Comparison of ENCODE assay signal across 25 mouse cellular contexts in the genomic region with DNA sequence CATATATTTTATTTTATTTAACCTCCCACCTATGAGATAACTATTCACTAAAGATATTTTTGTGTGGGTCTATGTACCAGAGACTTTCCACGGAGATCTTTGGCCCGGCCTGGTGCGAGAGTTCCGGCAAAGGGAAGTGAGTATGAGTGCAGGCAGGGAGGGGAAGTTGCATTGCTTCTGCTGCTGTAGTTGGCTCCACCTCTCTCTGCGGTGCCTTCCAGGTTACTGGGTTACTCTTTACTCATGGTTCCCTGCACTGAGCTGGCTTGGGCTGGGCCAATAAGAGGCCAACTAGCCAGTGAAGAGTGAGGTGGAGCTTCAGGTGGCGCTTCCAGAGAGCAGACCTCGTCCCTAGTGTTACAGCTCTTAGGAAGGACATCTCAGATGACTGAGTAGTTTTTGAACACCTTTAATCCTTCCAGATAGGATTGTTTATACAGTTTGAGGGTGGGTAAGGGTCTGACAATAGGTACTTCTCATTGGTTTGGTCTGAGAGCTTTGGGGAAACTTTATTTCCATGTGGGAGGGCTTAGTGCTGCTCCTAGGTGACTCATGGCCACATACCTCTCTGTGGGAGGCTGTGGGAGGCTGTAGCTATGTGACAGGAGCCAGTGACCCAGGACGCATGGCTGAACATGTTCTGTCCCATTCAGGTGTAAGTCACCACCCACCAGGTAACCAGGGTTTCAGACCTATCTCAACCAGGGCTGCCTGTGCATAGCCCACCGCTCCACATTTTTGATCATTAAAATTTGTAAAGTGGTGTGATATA. TPM values are rescaled to one million over a fixed set of nuclear protein-coding genes. Genes with fewer than 3 reads are reported as not detected.
A peak's percentile ranks its signal among the peaks of the same experiment; 100 is the strongest.
DNase-seq lines count a peak whose midpoint lies in the region; ATAC-seq lines count a peak whose summit lies in the region.
"Had no signal": no experiment of that assay in that cellular context is flagged by ENCODE, and none has a peak within 500 bp of the region (broad histone marks: within the 10 kb centered on the region; RNA-seq: fewer than 3 reads in every experiment).

No protein-coding gene starts in this region.

- H3K4me2 ChIP-seq in kidney, embryonic 16.5 days (replicated peaks; ENCODE audit: low read depth, low read length), result no peak overlapping the region
- H3K4me2 ChIP-seq in forebrain, embryonic 16.5 days (ENCODE audit: low read length), result no peak overlapping the region
- H3K4me2 ChIP-seq: liver, embryonic 13.5 days; neural tube, embryonic 13.5 days had no signal

- H3K36me3 ChIP-seq in kidney, embryonic 16.5 days (ENCODE audit: insufficient read depth, low read length), result no peaks in the 10 kb centered on the region
- no peaks in the 10 kb centered on the region for H3K36me3 ChIP-seq in forebrain, embryonic 16.5 days (ENCODE audit: control insufficient read depth, insufficient read depth)
- H3K36me3 ChIP-seq: liver, embryonic 13.5 days; neural tube, embryonic 13.5 days had no signal

- no peaks in the 10 kb centered on the region for H3K27me3 ChIP-seq in kidney, embryonic 16.5 days (ENCODE audit: insufficient read depth, low read length)
- H3K27me3 ChIP-seq in forebrain, embryonic 16.5 days (replicated peaks; ENCODE audit: control insufficient read depth, insufficient read depth, low read length), result no peaks in the 10 kb centered on the region
- H3K27me3 ChIP-seq: liver, embryonic 13.5 days; neural tube, embryonic 13.5 days had no signal

- no peak overlapping the region for H3K9ac ChIP-seq in kidney, embryonic 16.5 days (replicated peaks; ENCODE audit: low read length)
- no peak overlapping the region for H3K9ac ChIP-seq in forebrain, embryonic 16.5 days (replicated peaks; ENCODE audit: low read depth, low read length)
- H3K9ac ChIP-seq: liver, embryonic 13.5 days; neural tube, embryonic 13.5 days had no signal

- H3K4me1 ChIP-seq in kidney, embryonic 16.5 days (ENCODE audit: insufficient read depth, low read length), result no peaks in the 10 kb centered on the region
- H3K4me1 ChIP-seq in forebrain, embryonic 16.5 days (replicated peaks; ENCODE audit: control insufficient read depth, insufficient read depth, low read length), result no peaks in the 10 kb centered on the region
- H3K4me1 ChIP-seq: liver, embryonic 13.5 days; neural tube, embryonic 13.5 days had no signal

- 71% methylated on average over 9 of the region's 9 CpGs for WGBS in kidney, embryonic 16.5 days
- 81% methylated on average over 9 of the region's 9 CpGs for WGBS in forebrain, embryonic 16.5 days

- no peak for DNase-seq in kidney, adult 11 months
- DNase-seq in A20 (ENCODE audit: low read depth, low spot score), result peak; percentile 33
- no peak for DNase-seq in adrenal gland, postnatal 25 days
- no peak for DNase-seq in neural tube, embryonic 10.5 days (ENCODE audit: extremely low spot score, low spot score)
- DNase-seq: adrenal gland, postnatal 14 days; cerebellum, adult 9-11 months; heart, postnatal 10 days; kidney, postnatal 14 days; layer of hippocampus, adult 9-11 months; liver, embryonic 13.5 days; spleen, adult 18-20 months had no signal

- H3K9me3 ChIP-seq in kidney, embryonic 16.5 days (ENCODE audit: low read length), result no peaks in the 10 kb centered on the region
- H3K9me3 ChIP-seq in forebrain, embryonic 16.5 days (ENCODE audit: control insufficient read depth, low read length), result no peaks in the 10 kb centered on the region
- H3K9me3 ChIP-seq: liver, embryonic 13.5 days; neural tube, embryonic 13.5 days had no signal

- peak; percentile 75 for ATAC-seq in kidney, embryonic 16.5 days (ENCODE audit: low FRiP score, low TSS enrichment)
- peak; percentile 97 to 100 for ATAC-seq in hematopoietic stem cell, adult 5-6 weeks (replicated peaks in 1 of 2; ENCODE audit: insufficient read depth in 1 of 2, low FRiP score in 2 of 2, low TSS enrichment in 1 of 2, low read depth in 1 of 2, poor library complexity in 2 of 2, severe bottlenecking in 2 of 2)
- peak; percentile 97 for ATAC-seq in neutrophil, adult 5-6 weeks (ENCODE audit: extremely low read depth, insufficient number of reproducible peaks, low FRiP score, poor library complexity, severe bottlenecking)
- no peak for ATAC-seq in forebrain, embryonic 16.5 days
- ATAC-seq: hindbrain, postnatal 0 days had no signal

- no peak overlapping the region for H3K4me3 ChIP-seq in kidney, embryonic 16.5 days (ENCODE audit: low read length)
- no peak overlapping the region for H3K4me3 ChIP-seq in forebrain, embryonic 16.5 days (replicated peaks; ENCODE audit: low read length)
- H3K4me3 ChIP-seq: liver, embryonic 13.5 days; neural tube, embryonic 13.5 days had no signal

- no peak overlapping the region for H3K27ac ChIP-seq in kidney, embryonic 16.5 days (ENCODE audit: low read length)
- no peak overlapping the region for H3K27ac ChIP-seq in forebrain, embryonic 16.5 days (ENCODE audit: low read length)
- H3K27ac ChIP-seq: hindbrain, postnatal 0 days; liver, embryonic 13.5 days; neural tube, embryonic 13.5 days had no signal

RNA-seq across cellular contexts. Expression of a gene that starts 18.9 kb away (rescaled TPM):
- polyA plus RNA-seq in kidney, embryonic 16.5 days (2015; fragmentation: Nextera tagmentation; extraction: Ambion mirVana), result 2.2 and 2.4 TPM in 2 replicates
- not detected in 2 replicates for total RNA-seq in hematopoietic stem cell, adult 5-6 weeks (2017)
- not detected in 2 replicates for total RNA-seq in neutrophil, adult 5-6 weeks (2017)
- total RNA-seq in adrenal gland, postnatal 25 days (2021), result not detected in 2 replicates
- polyA plus RNA-seq in forebrain, embryonic 16.5 days (2015; fragmentation: Nextera tagmentation; extraction: Ambion mirVana), result 1.8 and 2.6 TPM in 2 replicates
- total RNA-seq: adrenal gland, postnatal 14 days; ES-E14; gastrocnemius, adult 8-10 months; heart, adult 8-10 months; heart, postnatal 10 days; hindbrain, postnatal 0 days; left cerebral cortex, postnatal 36 days; megakaryocyte-erythroid progenitor cell, adult 5-6 weeks; midbrain, postnatal 0 days had no signal
- polyA plus RNA-seq: C2C12; liver, embryonic 13.5 days; urinary bladder, adult 2 months had no signal

RNA-seq across cellular contexts. Expression of a gene that starts 59.9 kb away (rescaled TPM):
- polyA plus RNA-seq in kidney, embryonic 16.5 days (2015; fragmentation: Nextera tagmentation; extraction: Ambion mirVana), result 0.14 TPM in 1 of 2 replicates, not detected in the other
- not detected in 2 replicates for total RNA-seq in hematopoietic stem cell, adult 5-6 weeks (2017)
- not detected in 2 replicates for total RNA-seq in neutrophil, adult 5-6 weeks (2017)
- not detected in 2 replicates for total RNA-seq in adrenal gland, postnatal 25 days (2021)
- polyA plus RNA-seq in forebrain, embryonic 16.5 days (2015; fragmentation: Nextera tagmentation; extraction: Ambion mirVana), result not detected in 2 replicates
- total RNA-seq: adrenal gland, postnatal 14 days; ES-E14; gastrocnemius, adult 8-10 months; heart, adult 8-10 months; heart, postnatal 10 days; hindbrain, postnatal 0 days; left cerebral cortex, postnatal 36 days; megakaryocyte-erythroid progenitor cell, adult 5-6 weeks; midbrain, postnatal 0 days had no signal
- polyA plus RNA-seq: C2C12; liver, embryonic 13.5 days; midbrain, postnatal 0 days; neural tube, embryonic 13.5 days; urinary bladder, adult 2 months had no signal
